Mouse (Mus musculus) liver, postnatal 0 days (tissue): ENCODE results near the gene Rims1. TPM values are rescaled to one million over a fixed set of nuclear protein-coding genes. Genes with fewer than 3 reads are reported as not detected.
A peak's percentile ranks its signal among the peaks of the same experiment; 100 is the strongest.

Source experiments
- ATAC-seq: fragments of 200-750 bp; cut with Nextera tagmentation; 2 replicates; pipeline ENCODE4 v1.8.0; 2017; ENCODE audit warnings: mild to moderate bottlenecking, moderate library complexity
- DNase-seq: peaks from one replicate; pipeline ENCODE4 v3.0.0-alpha.2; 2016
- H3K27ac ChIP-seq: fragments of 300-500 bp; sonication (generic); 2 replicates; pipeline ENCODE4 v1.5.1; 2014; ENCODE audit warnings: antibody characterized with exemption, moderate library complexity, mild to moderate bottlenecking, low read depth
- H3K27me3 ChIP-seq: fragments of 300-500 bp; sonication (generic); 2 replicates; pipeline ENCODE4 v1.6.1; 2014; ENCODE audit warnings: low read length, control low read depth, mixed read lengths; ENCODE audit not compliant: insufficient read depth
- H3K36me3 ChIP-seq: fragments of 300-500 bp; sonication (generic); replicated peaks from 2 replicates; pipeline ENCODE4 v1.6.1; 2014; ENCODE audit warnings: mild to moderate bottlenecking, control low read depth, low read length, moderate library complexity, mixed read lengths; ENCODE audit not compliant: insufficient read depth
- H3K4me1 ChIP-seq: fragments of 300-500 bp; sonication (generic); 2 replicates; pipeline ENCODE4 v1.6.1; 2014; ENCODE audit warnings: antibody characterized with exemption, mild to moderate bottlenecking, control low read depth; ENCODE audit not compliant: insufficient read depth
- H3K4me2 ChIP-seq: fragments of 300-500 bp; sonication (generic); 2 replicates; pipeline ENCODE4 v1.6.1; 2014; ENCODE audit warnings: low read depth, mild to moderate bottlenecking, low read length, moderate library complexity, mixed read lengths
- H3K4me3 ChIP-seq: fragments of 300-500 bp; sonication (generic); 2 replicates; pipeline ENCODE4 v1.5.1; 2014; ENCODE audit warnings: low read depth, low read length
- H3K9ac ChIP-seq: fragments of 300-500 bp; sonication (generic); replicated peaks from 2 replicates; pipeline ENCODE4 v1.6.1; 2014; ENCODE audit warnings: mild to moderate bottlenecking, moderate library complexity
- H3K9me3 ChIP-seq: fragments of 300-500 bp; sonication (generic); 2 replicates; pipeline ENCODE4 v1.6.1; 2016; ENCODE audit warnings: mild to moderate bottlenecking, control low read depth, low read length, mixed read lengths
- CTCF ChIP-seq: sonication (generic); IDR thresholded peaks from 2 replicates; pipeline ENCODE4 v1.5.1; 2016; ENCODE audit warnings: antibody characterized with exemption, low read depth
- EP300 ChIP-seq: IDR thresholded peaks from 2 replicates; pipeline ENCODE4 v1.6.1; 2016; ENCODE audit warnings: antibody characterized with exemption, low read depth, mild to moderate bottlenecking
- WGBS: fragments of 180-500 bp; shearing (Covaris S2); extraction: QIAGEN DNeasy Blood & Tissue Kit; methylation state at CpG from one replicate; pipeline ENCODE4 v1.1.7; 2014; ENCODE audit not compliant: insufficient replicate concordance; 5-methylcytosine and 5-hydroxymethylcytosine counted together
- polyA plus RNA-seq: library from polyadenylated mRNA; unstranded; fragments of >200 nt; fragmentation: Nextera tagmentation; extraction: Ambion mirVana; gene quantifications from 2 replicates; pipeline ENCODE4 v1.2.1, GENCODE M21; 2015

Rims1 gene
- polyA plus RNA-seq, 1 experiment from 2014 or later = not detected

- H3K4me1 ChIP-seq = no peaks in the 10 kb centered on the region
- H3K27ac ChIP-seq = no peak overlapping the region
- no peak overlapping the region for H3K4me2 ChIP-seq
- H3K9me3 ChIP-seq = no peaks in the 10 kb centered on the region
- no peak for DNase-seq
- no peaks in the 10 kb centered on the region for H3K36me3 ChIP-seq
- H3K27me3 ChIP-seq = no peaks in the 10 kb centered on the region
- no peak for ATAC-seq
- TF ChIP-seq EP300 = no peak
- no peak for TF ChIP-seq CTCF
- no peak overlapping the region for H3K4me3 ChIP-seq
- H3K9ac ChIP-seq = no peak overlapping the region
- 70% methylated on average over 2 of the region's 2 CpGs for WGBS
Observed at GRCm38 (mm10) chr1:22293310-22293709, 512.5 kb downstream of the Rims1 start.

GRCm38 (mm10) chr1:22286807-22287206, 519.0 kb downstream of the Rims1 start:
- Histone ChIP-seq H3K36me3 (no peaks in the 10 kb centered on the region), H3K27ac (no peak overlapping the region), H3K4me1 (no peaks in the 10 kb centered on the region), H3K9ac (no peak overlapping the region), H3K4me3 (no peak overlapping the region), H3K9me3 (no peaks in the 10 kb centered on the region), H3K4me2 (no peak overlapping the region), H3K27me3 (no peaks in the 10 kb centered on the region)
- TF ChIP-seq EP300 = no peak
- ATAC-seq (no peak), DNase-seq (no peak)
- 70% methylated on average over 2 of the region's 2 CpGs for WGBS

GRCm38 (mm10) chr1:22279954-22280353, 525.8 kb downstream of the Rims1 start:
- no peak overlapping the region for H3K27ac ChIP-seq
- no peaks in the 10 kb centered on the region for H3K9me3 ChIP-seq
- no peak overlapping the region for H3K4me3 ChIP-seq
- H3K36me3 ChIP-seq = no peaks in the 10 kb centered on the region
- H3K9ac ChIP-seq = no peak overlapping the region
- DNase-seq (no peak), ATAC-seq (no peak)
- TF ChIP-seq EP300 = no peak
- no peak for TF ChIP-seq CTCF
- WGBS = 48% methylated on average over 1 of the region's 1 CpGs
- no peak overlapping the region for H3K4me2 ChIP-seq
- no peaks in the 10 kb centered on the region for H3K4me1 ChIP-seq
- H3K27me3 ChIP-seq = no peaks in the 10 kb centered on the region

GRCm38 (mm10) chr1:22274081-22274480, 531.7 kb downstream of the Rims1 start:
- Histone ChIP-seq H3K27me3 (no peaks in the 10 kb centered on the region), H3K9me3 (no peaks in the 10 kb centered on the region), H3K27ac (no peak overlapping the region), H3K9ac (no peak overlapping the region), H3K4me2 (no peak overlapping the region), H3K4me3 (no peak overlapping the region), H3K36me3 (no peaks in the 10 kb centered on the region), H3K4me1 (no peaks in the 10 kb centered on the region)
- no peak for ATAC-seq
- no peak for DNase-seq
- TF ChIP-seq CTCF (no peak), EP300 (no peak)
- WGBS = 62% methylated on average over 2 of the region's 2 CpGs

GRCm38 (mm10) chr1:22270131-22270530, 535.7 kb downstream of the Rims1 start:
- 65% methylated on average over 5 of the region's 5 CpGs for WGBS
- no peak overlapping the region for H3K9ac ChIP-seq
- TF ChIP-seq CTCF (no peak), EP300 (no peak)

GRCm38 (mm10) chr1:22268581-22269359, 537.0 kb downstream of the Rims1 start:
- peak; percentile 74 for DNase-seq

More at GRCm38 (mm10) chr1:22270131-22270530, 535.7 kb downstream of the Rims1 start:
- Histone ChIP-seq H3K9me3 (no peaks in the 10 kb centered on the region), H3K27me3 (no peaks in the 10 kb centered on the region), H3K27ac (no peak overlapping the region), H3K4me3 (no peak overlapping the region), H3K36me3 (no peaks in the 10 kb centered on the region), H3K4me2 (no peak overlapping the region), H3K4me1 (no peaks in the 10 kb centered on the region)
- DNase-seq = no peak
- no peak for ATAC-seq

More at GRCm38 (mm10) chr1:22268581-22269359, 537.0 kb downstream of the Rims1 start:
- no peak for TF ChIP-seq EP300
- peak; percentile 92 for TF ChIP-seq CTCF
- Histone ChIP-seq H3K27me3 (no peaks in the 10 kb centered on the region), H3K4me2 (no peak overlapping the region), H3K9ac (no peak overlapping the region), H3K4me1 (no peaks in the 10 kb centered on the region), H3K9me3 (no peaks in the 10 kb centered on the region), H3K27ac (no peak overlapping the region), H3K4me3 (no peak overlapping the region), H3K36me3 (no peaks in the 10 kb centered on the region)
- WGBS = 36% methylated on average over 15 of the region's 15 CpGs
- no peak for ATAC-seq
